Mouse (Mus musculus): ENCODE measurements around the gene Nxpe4.
"Not testable (repeated sequence)": the region's sequence is repeated elsewhere in the genome, so short reads cannot be mapped to it uniquely, and the experiment has no call there.

The Nxpe4 gene

GRCm38 (mm10) chr9:48361815-48362631, 200.2 kb downstream of the Nxpe4 start:
- POLR2A ChIA-PET, result interaction anchor here in 1 of 4 experiments (0.7 kb wide), 1 partner anchor 95 kb away, joined by 3 read pairs; no protein-coding TSS in a partner anchor
- CTCF ChIA-PET, result interaction anchor here in 1 of 4 experiments (1.7 kb wide), 1 partner anchor 95 kb away, joined by 6 read pairs; no protein-coding TSS in a partner anchor

- POLR2A ChIA-PET, result no interaction called here
Observed at GRCm38 (mm10) chr9:48362743-48363142, 200.9 kb downstream of the Nxpe4 start.

GRCm38 (mm10) chr9:48373232-48373878, 211.5 kb downstream of the Nxpe4 start:
- POLR2A ChIA-PET, result no interaction called here
- CTCF ChIA-PET, result interaction anchor here in 1 of 4 experiments (0.6 kb wide), 1 partner anchor 19 kb away, joined by 3 read pairs; no protein-coding TSS in a partner anchor

More at GRCm38 (mm10) chr9:48362743-48363142, 200.9 kb downstream of the Nxpe4 start:
- CTCF ChIA-PET, result no interaction called here

GRCm38 (mm10) chr9:48374357-48374756, 212.5 kb downstream of the Nxpe4 start:
- POLR2A ChIA-PET, result no interaction called here
- CTCF ChIA-PET, result no interaction called here

GRCm38 (mm10) chr9:48388451-48388850, 226.6 kb downstream of the Nxpe4 start:
- POLR2A ChIA-PET, result no interaction called here
- CTCF ChIA-PET, result interaction anchor here in 1 of 4 experiments (0.9 kb wide), 1 partner anchor 78 kb away, joined by 4 read pairs; no protein-coding TSS in a partner anchor

- POLR2A ChIA-PET, result no interaction called here
- CTCF ChIA-PET, result interaction anchor here in 1 of 4 experiments (0.7 kb wide), 1 partner anchor 1087 kb away, joined by 3 read pairs; no protein-coding TSS in a partner anchor
Observed at GRCm38 (mm10) chr9:48389983-48390382, 228.2 kb downstream of the Nxpe4 start.

GRCm38 (mm10) chr9:48403590-48404209, 241.9 kb downstream of the Nxpe4 start:
- ChIA-PET POLR2A (no interaction called here), CTCF (no interaction called here)

GRCm38 (mm10) chr9:48404687-48405086, 242.9 kb downstream of the Nxpe4 start:
- CTCF ChIA-PET, result no interaction called here
- POLR2A ChIA-PET, result no interaction called here

GRCm38 (mm10) chr9:48407549-48408327, 245.9 kb downstream of the Nxpe4 start:
- ChIA-PET POLR2A (no interaction called here), CTCF (no interaction called here)

GRCm38 (mm10) chr9:48410217-48411035, 248.6 kb downstream of the Nxpe4 start:
- POLR2A ChIA-PET, result interaction anchor here in 2 of 4 experiments (0.6 kb wide), 2 partner anchors 106 to 181 kb away, joined by 3 read pairs; no protein-coding TSS in a partner anchor
- CTCF ChIA-PET, result interaction anchor here in 2 of 4 experiments (0.6 kb wide), 2 partner anchors 177 to 1923 kb away, joined by 3 to 4 read pairs; no protein-coding TSS in a partner anchor

- CTCF ChIA-PET, result no interaction called here
Observed at GRCm38 (mm10) chr9:48413591-48413990, 251.8 kb downstream of the Nxpe4 start.

GRCm38 (mm10) chr9:48417366-48417765, 255.5 kb downstream of the Nxpe4 start:
- POLR2A ChIA-PET, CTCF ChIA-PET: not testable (repeated sequence)

More at GRCm38 (mm10) chr9:48413591-48413990, 251.8 kb downstream of the Nxpe4 start:
- POLR2A ChIA-PET, result no interaction called here

GRCm38 (mm10) chr9:48417994-48418393, 256.2 kb downstream of the Nxpe4 start:
- ChIA-PET CTCF (interaction anchor here in 1 of 4 experiments (0.6 kb wide), 1 partner anchor 142 kb away, joined by 3 read pairs; no protein-coding TSS in a partner anchor), POLR2A (interaction anchor here in 1 of 4 experiments (1.2 kb wide), 1 partner anchor 10 kb away, joined by 3 read pairs; no protein-coding TSS in a partner anchor)

GRCm38 (mm10) chr9:48418397-48418796, 256.6 kb downstream of the Nxpe4 start:
- CTCF ChIA-PET, result interaction anchor here in 2 of 4 experiments (0.5 to 0.6 kb wide), 2 partner anchors 72 to 141 kb away, joined by 3 read pairs; no protein-coding TSS in a partner anchor
- POLR2A ChIA-PET, result interaction anchor here in 1 of 4 experiments (1.2 kb wide), 1 partner anchor 10 kb away, joined by 3 read pairs; no protein-coding TSS in a partner anchor

- POLR2A ChIA-PET, result interaction anchor here in 1 of 4 experiments (1.2 kb wide), 1 partner anchor 9 kb away, joined by 3 read pairs; no protein-coding TSS in a partner anchor
- CTCF ChIA-PET, result interaction anchor here in 1 of 4 experiments (0.5 kb wide), 1 partner anchor 73 kb away, joined by 3 read pairs; no protein-coding TSS in a partner anchor
Observed at GRCm38 (mm10) chr9:48418829-48419228, 257.0 kb downstream of the Nxpe4 start.

GRCm38 (mm10) chr9:48420437-48420836, 258.6 kb downstream of the Nxpe4 start:
- CTCF ChIA-PET, result no interaction called here
- POLR2A ChIA-PET, result no interaction called here

- POLR2A ChIA-PET, result interaction anchor here in 1 of 4 experiments (0.7 kb wide), 1 partner anchor 62 kb away, joined by 3 read pairs; no protein-coding TSS in a partner anchor
- CTCF ChIA-PET, result no interaction called here
Observed at GRCm38 (mm10) chr9:48421029-48421428, 259.2 kb downstream of the Nxpe4 start.

- ChIA-PET POLR2A (interaction anchor here in 1 of 4 experiments (0.7 kb wide), 1 partner anchor 62 kb away, joined by 3 read pairs; no protein-coding TSS in a partner anchor), CTCF (interaction anchor here in 1 of 4 experiments (0.6 kb wide), 1 partner anchor 633 kb away, joined by 4 read pairs; no protein-coding TSS in a partner anchor)
Observed at GRCm38 (mm10) chr9:48421561-48421960, 259.7 kb downstream of the Nxpe4 start.
